Mouse (Mus musculus): ENCODE results near the gene Dctn2. TPM values are rescaled to one million over a fixed set of nuclear protein-coding genes. Genes with fewer than 3 reads are reported as not detected.

The Dctn2 gene
- polyA plus RNA-seq, 1 experiment = 149 TPM

DNA sequence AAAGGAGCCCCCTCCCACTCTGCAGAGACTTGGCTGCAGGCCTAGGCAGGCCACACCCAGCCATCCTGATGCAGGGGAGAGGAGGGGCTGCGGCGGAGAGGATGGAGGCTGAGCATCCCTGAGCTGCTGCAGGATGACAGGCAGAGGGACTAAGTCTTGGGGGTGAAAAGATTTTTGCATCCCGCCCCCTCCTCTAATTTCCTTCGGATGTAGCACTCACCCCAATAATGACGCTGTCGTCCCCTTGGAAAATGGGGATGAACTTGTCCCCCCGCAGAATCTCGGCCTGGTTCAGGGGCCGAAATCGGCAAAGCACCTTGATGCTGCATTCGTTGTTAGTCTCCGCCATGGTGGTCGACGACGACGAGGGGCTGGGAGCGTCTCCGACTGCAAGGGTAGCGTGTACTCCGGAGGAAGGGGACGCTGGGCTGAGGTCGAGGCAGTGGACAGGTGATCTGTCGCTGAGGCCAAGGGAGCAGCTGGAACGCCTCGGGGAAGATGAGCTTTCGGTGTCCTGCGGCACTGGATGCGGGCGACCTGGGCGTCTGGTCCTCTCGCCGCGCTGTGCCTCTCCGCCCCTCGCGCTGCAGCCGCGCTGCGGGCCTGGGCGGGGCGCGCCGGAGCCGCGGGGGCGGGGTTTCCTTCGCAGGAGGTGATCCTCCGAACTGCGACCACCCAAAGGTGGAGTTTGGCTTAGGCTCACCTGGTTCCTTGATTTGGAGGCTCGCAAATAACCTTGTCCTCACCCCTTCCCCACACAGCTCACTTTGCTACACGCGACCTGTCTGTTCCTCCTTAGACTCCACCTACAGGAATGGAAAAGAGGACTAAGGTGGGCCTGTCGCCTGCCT, 3.4 kb upstream of the Dctn2 start, which contains the start of gene Kif5a:
TSS of gene Kif5a (minus strand) at position 801 of the 851 bp plus-strand sequence.
- TF ChIP-seq POLR2A (IDR thresholded peaks at IDR 0.05; ENCODE audit: low read depth, low read length) (no peak), CTCF (IDR thresholded peaks at IDR 0.05; ENCODE audit: borderline replicate concordance, insufficient read depth, low read length) (no peak)
- Histone ChIP-seq H3K4me3 (ENCODE audit: insufficient read depth, low read length) (peak within 1 kb of the TSS; percentile 49), H3K4me1 (ENCODE audit: control insufficient read depth, insufficient read depth, low read length) (no peaks in the 10 kb centered on the region), H3K27ac (ENCODE audit: insufficient read depth, low read length) (no peak within 1 kb of the TSS)

DNA sequence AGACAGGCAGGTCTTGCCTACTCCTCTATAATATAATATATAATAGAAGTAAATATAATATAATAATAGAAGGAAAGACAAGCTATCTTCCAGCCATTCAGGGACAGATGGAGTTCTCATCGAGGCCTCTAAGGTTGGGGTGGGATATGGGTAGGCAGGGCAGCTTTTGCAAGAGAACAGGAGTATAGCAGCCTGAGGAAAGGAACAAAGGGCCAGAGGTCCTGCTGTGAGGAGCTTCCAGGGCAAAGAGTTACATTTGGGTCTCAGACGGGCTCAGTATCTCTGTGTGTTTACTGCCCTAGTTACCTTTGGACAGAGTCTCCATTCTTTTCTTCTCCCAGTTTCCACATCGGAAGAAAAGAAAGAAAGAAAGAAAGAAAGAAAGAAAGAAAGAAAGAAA, 2.5 kb upstream of the Dctn2 start:
- Histone ChIP-seq H3K4me1 (ENCODE audit: control insufficient read depth, insufficient read depth, low read length) (no peaks in the 10 kb centered on the region), H3K27ac (ENCODE audit: insufficient read depth, low read length) (no peak overlapping the region), H3K4me3 (ENCODE audit: insufficient read depth, low read length) (no peak overlapping the region)
- no peak for TF ChIP-seq POLR2A (IDR thresholded peaks at IDR 0.05; ENCODE audit: low read depth, low read length)
- no peak for TF ChIP-seq CTCF (IDR thresholded peaks at IDR 0.05; ENCODE audit: borderline replicate concordance, insufficient read depth, low read length)

DNA sequence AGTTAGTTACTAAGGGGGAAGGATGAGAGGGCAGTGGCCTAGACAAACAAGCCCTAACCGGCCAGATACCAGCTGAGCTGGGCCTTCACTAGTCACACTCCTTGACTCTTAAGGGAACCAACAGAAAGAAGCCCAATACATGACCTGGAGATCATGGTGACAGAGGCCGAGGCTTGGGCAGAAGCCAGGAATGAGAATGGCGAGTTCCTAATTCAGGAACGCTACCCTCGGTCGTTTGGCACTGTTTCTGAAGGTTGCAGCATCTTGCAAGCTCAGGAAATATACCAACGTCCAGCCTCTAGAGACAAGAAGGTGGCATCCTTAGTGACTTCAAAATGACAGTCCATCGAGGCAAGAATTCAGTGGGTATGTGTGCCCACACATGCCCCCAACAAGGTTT, 1.8 kb upstream of the Dctn2 start:
- Histone ChIP-seq H3K4me1 (ENCODE audit: control insufficient read depth, insufficient read depth, low read length) (no peaks in the 10 kb centered on the region), H3K4me3 (ENCODE audit: insufficient read depth, low read length) (no peak overlapping the region), H3K27ac (ENCODE audit: insufficient read depth, low read length) (no peak overlapping the region)
- TF ChIP-seq POLR2A (IDR thresholded peaks at IDR 0.05; ENCODE audit: low read depth, low read length) (no peak), CTCF (IDR thresholded peaks at IDR 0.05; ENCODE audit: borderline replicate concordance, insufficient read depth, low read length) (no peak)

DNA sequence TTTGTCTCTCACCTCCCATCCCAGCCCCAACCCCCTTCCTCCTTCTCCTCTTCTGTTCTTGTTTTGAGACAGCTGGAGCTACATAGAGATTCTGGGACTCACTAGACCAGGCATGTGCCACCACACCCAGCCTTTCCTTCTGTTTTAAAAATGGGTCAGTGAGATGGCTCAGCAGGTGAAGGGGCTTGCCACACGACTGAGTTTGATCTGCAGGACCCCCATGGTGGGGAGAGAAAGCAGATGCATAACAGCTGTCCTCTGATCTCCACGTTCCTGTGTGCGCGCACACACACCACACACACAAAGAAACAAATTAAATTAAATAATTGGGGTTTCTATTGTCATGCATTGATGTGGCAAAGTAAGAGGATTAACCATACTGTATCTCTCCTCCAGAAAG, 1.2 kb upstream of the Dctn2 start:
- Histone ChIP-seq H3K4me3 (ENCODE audit: insufficient read depth, low read length) (no peak overlapping the region), H3K27ac (ENCODE audit: insufficient read depth, low read length) (no peak overlapping the region), H3K4me1 (ENCODE audit: control insufficient read depth, insufficient read depth, low read length) (no peaks in the 10 kb centered on the region)
- TF ChIP-seq POLR2A (IDR thresholded peaks at IDR 0.05; ENCODE audit: low read depth, low read length) = no peak

DNA sequence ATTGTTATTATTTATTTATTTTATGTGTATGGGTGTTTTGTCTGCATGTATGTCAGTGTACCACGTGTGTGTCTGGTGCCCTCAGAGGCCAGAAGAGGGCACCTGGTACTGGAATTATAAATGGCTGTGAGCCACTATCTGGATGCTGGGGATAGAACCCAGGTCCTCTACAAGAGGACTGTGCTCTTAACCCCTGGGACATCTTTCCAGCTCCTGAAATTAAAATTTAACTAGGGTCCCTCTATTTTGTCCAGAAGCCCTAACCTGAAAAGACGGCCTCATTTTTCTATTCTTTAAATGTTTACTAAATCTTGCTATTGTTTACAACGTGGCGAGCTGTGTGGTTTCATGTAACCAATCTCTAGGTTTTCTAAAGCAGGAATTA, 449 bp upstream of the Dctn2 start:
- H3K27ac ChIP-seq (ENCODE audit: insufficient read depth, low read length) = no peak overlapping the region
- no peak overlapping the region for H3K4me3 ChIP-seq (ENCODE audit: insufficient read depth, low read length)
- TF ChIP-seq POLR2A (IDR thresholded peaks at IDR 0.05; ENCODE audit: low read depth, low read length) (no peak), CTCF (IDR thresholded peaks at IDR 0.05; ENCODE audit: borderline replicate concordance, insufficient read depth, low read length) (no peak)

DNA sequence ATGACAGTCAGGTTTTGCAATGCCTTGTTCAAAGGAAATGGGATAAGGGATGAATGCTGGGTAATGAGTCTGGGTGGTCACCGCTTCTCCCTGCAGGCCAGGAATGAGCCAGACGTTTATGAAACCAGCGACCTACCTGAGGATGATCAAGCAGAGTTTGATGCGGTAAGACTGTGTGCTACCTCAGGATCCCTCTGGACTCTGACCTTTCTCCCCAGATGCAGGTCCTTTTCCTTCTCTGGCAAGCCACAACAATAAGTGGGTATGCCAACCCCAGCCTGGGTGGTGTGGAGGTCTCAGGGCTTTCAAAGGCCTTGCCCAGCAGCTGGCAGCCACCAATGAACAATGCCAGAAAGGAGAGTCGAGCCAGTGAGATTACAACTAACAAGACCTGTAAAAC, 1.1 kb downstream of the Dctn2 start:
- no peak for TF ChIP-seq POLR2A (IDR thresholded peaks at IDR 0.05; ENCODE audit: low read depth, low read length)
- no peak for TF ChIP-seq CTCF (IDR thresholded peaks at IDR 0.05; ENCODE audit: borderline replicate concordance, insufficient read depth, low read length)
- Histone ChIP-seq H3K27ac (ENCODE audit: insufficient read depth, low read length) (peak overlapping the region; percentile 37; the same call in 1 of the 2 replicates), H3K4me1 (ENCODE audit: control insufficient read depth, insufficient read depth, low read length) (no peaks in the 10 kb centered on the region), H3K4me3 (ENCODE audit: insufficient read depth, low read length) (peak overlapping the region; percentile 72)

More for the DNA sequence above, 449 bp upstream of the Dctn2 start:
- H3K4me1 ChIP-seq (ENCODE audit: control insufficient read depth, insufficient read depth, low read length) = no peaks in the 10 kb centered on the region

DNA sequence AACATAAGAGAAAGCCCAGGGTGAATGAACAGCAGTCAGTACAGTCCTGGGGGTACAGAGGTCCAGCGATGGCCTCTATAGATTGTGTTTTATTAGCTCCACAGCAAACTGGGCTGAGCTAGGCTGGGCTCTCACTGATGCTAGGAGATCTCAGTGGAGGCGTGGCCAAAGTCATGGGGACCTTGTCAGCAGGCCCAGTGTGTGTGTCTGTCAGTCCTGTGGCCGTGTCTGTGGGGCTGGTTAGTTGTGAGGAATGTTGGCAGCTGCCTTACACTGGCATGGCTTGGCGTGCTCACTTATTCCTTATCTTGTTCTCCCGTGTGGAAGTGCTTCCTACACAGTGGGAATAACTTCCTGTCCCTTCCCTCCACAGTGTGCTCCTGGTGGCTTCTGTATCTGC, 2.2 kb downstream of the Dctn2 start:
- no peak overlapping the region for H3K27ac ChIP-seq (ENCODE audit: insufficient read depth, low read length)
- TF ChIP-seq POLR2A (IDR thresholded peaks at IDR 0.05; ENCODE audit: low read depth, low read length) (no peak), CTCF (IDR thresholded peaks at IDR 0.05; ENCODE audit: borderline replicate concordance, insufficient read depth, low read length) (no peak)
- no peak overlapping the region for H3K4me3 ChIP-seq (ENCODE audit: insufficient read depth, low read length)
- no peaks in the 10 kb centered on the region for H3K4me1 ChIP-seq (ENCODE audit: control insufficient read depth, insufficient read depth, low read length)

DNA sequence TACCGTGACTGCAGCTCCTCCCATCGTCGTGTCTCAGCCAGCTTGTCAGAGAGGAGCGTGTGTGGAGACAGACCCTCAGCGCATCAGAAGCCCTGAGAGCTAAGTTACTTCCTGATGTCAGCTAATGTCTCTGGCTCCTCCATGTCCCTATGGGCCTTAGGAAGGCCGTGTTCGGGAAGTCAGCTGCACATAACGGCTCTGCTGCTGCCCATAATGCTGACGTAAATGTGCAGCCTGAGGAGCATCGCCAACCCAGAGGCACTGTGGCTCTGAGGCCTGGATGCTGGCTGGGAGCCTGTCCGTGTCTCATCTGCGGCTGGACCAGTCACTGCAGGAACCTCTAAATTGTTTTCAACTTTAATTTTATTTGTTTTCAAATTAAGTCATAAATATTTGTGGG, 2.9 kb downstream of the Dctn2 start:
- no peak for TF ChIP-seq CTCF (IDR thresholded peaks at IDR 0.05; ENCODE audit: borderline replicate concordance, insufficient read depth, low read length)
- no peak for TF ChIP-seq POLR2A (IDR thresholded peaks at IDR 0.05; ENCODE audit: low read depth, low read length)
- H3K27ac ChIP-seq (ENCODE audit: insufficient read depth, low read length) = no peak overlapping the region
- no peak overlapping the region for H3K4me3 ChIP-seq (ENCODE audit: insufficient read depth, low read length)
- no peaks in the 10 kb centered on the region for H3K4me1 ChIP-seq (ENCODE audit: control insufficient read depth, insufficient read depth, low read length)

DNA sequence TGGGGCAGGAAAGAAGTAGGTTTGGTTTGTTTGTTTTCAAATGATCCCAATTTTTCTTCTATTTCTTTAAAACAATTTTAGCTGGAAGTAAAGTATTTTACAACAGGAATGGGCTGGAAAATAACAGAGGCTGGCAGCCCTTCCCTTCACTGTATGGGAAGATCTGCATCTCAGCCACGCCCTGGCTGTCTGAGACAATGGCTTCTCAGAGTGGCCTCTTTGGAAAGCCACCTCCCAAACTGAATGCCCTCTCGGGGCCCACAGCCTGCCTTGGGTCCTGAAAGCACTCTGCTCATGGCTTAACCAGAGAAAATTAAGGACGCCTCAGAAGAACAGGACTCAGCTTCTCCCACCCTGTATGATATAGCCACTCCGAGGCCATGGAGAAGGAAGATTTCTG, 3.7 kb downstream of the Dctn2 start:
- no peaks in the 10 kb centered on the region for H3K4me1 ChIP-seq (ENCODE audit: control insufficient read depth, insufficient read depth, low read length)
- TF ChIP-seq CTCF (IDR thresholded peaks at IDR 0.05; ENCODE audit: borderline replicate concordance, insufficient read depth, low read length) = no peak
- TF ChIP-seq POLR2A (IDR thresholded peaks at IDR 0.05; ENCODE audit: low read depth, low read length) = no peak
- no peak overlapping the region for H3K4me3 ChIP-seq (ENCODE audit: insufficient read depth, low read length)

DNA sequence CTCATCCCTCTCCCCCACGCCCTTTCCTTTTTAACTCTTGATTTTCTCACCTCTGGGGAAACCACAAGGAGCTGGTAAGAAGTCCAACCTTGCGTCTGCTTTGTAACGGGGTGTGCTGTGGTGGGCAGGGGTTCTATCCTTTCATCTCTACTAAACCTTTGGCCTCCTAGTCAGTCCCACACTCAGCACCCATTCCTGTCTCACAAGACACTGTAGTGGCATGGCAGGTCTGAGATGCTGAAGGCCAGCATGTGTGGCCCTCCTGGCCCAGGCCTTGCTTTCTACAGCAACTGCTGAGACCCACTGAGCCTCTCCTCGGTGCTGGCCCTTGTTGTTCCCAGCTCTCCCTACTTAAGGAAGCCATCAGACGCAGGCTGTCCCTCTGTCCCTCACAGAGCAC, 6.2 kb downstream of the Dctn2 start:
- Histone ChIP-seq H3K27ac (ENCODE audit: insufficient read depth, low read length) (no peak overlapping the region), H3K4me3 (ENCODE audit: insufficient read depth, low read length) (no peak overlapping the region), H3K4me1 (ENCODE audit: control insufficient read depth, insufficient read depth, low read length) (no peaks in the 10 kb centered on the region)
- TF ChIP-seq CTCF (IDR thresholded peaks at IDR 0.05; ENCODE audit: borderline replicate concordance, insufficient read depth, low read length) (no peak), POLR2A (IDR thresholded peaks at IDR 0.05; ENCODE audit: low read depth, low read length) (no peak)

More for the DNA sequence above, 3.7 kb downstream of the Dctn2 start:
- no peak overlapping the region for H3K27ac ChIP-seq (ENCODE audit: insufficient read depth, low read length)
